Mouse (Mus musculus): ENCODE results near the gene Selenon. TPM values are rescaled to one million over a fixed set of nuclear protein-coding genes. Genes with fewer than 3 reads are reported as not detected.

Gene Selenon
- polyA plus RNA-seq, 1 experiment from 2014 or later: 47.6 TPM

DNA sequence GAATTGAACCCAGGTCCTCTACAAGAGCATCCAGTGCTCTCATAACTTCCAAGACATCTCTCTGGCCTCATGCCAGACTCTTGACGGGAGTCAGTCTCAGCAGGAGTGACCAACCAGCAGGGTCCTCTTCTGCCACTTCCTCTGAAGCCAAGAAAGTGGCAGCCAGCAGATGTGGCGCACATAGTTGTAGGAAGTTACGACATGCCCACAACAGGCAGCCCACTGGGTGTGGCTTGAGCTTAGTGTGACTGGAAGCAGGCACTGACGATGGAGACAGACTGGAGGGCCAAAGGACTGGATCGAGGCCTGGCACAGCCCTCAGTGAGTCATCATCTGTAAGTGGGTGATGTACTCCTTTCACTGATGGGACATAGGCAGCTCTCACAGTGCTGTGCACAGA is 37.0 kb upstream of the Selenon start:
- H3K27ac ChIP-seq: no peak overlapping the region
- H3K9me3 ChIP-seq: no peaks in the 10 kb centered on the region
- H3K4me1 ChIP-seq (replicated peaks): peaks cover 29% of the 10 kb centered on the region
- H3K4me2 ChIP-seq: no peak overlapping the region
- no peak overlapping the region for H3K4me3 ChIP-seq (replicated peaks)
- no peaks in the 10 kb centered on the region for H3K36me3 ChIP-seq
- ATAC-seq (ENCODE audit: insufficient number of reproducible peaks, insufficient read depth, low FRiP score, low TSS enrichment, low read depth): no peak
- no peak overlapping the region for H3K9ac ChIP-seq (replicated peaks)
- H3K27me3 ChIP-seq: no peaks in the 10 kb centered on the region
- WGBS: 89% methylated on average over 5 of the region's 5 CpGs

DNA sequence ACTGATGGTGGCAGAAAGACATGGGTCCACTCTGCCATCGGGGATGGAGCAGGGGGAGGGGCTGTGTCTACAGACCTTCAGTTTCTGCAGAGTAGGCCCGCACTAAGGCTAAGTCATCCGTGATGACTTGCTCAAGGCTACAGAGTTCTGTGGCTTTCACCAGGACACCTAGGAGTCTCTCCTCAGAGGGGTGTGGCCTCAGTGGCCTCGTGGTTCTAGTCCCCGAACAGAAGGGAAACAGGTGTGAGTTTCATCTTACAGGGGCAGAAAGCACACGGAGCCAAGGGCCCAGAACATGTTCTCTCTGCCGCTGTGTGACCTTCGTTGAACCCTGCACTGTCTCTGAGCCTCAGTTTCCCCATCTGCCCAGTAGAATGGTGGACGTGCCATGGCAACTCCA is 36.3 kb upstream of the Selenon start:
- no peaks in the 10 kb centered on the region for H3K36me3 ChIP-seq
- no peaks in the 10 kb centered on the region for H3K9me3 ChIP-seq
- 85% methylated on average over 9 of the region's 9 CpGs for WGBS
- H3K27ac ChIP-seq: no peak overlapping the region
- no peak for ATAC-seq (ENCODE audit: insufficient number of reproducible peaks, insufficient read depth, low FRiP score, low TSS enrichment, low read depth)
- peaks cover 29% of the 10 kb centered on the region for H3K4me1 ChIP-seq (replicated peaks)
- no peak overlapping the region for H3K4me2 ChIP-seq
- 0 out of 2 replicates have a peak, but pooled peaks cover under 1% of the 10 kb centered on the region for H3K27me3 ChIP-seq
- H3K9ac ChIP-seq (replicated peaks): no peak overlapping the region
- H3K4me3 ChIP-seq (replicated peaks): no peak overlapping the region

- H3K27ac ChIP-seq: no peak overlapping the region
- H3K27me3 ChIP-seq: 0 out of 2 replicates have a peak, but pooled peaks cover 3% of the 10 kb centered on the region
- H3K9ac ChIP-seq (replicated peaks): no peak overlapping the region
- peaks cover 26% of the 10 kb centered on the region for H3K4me1 ChIP-seq (replicated peaks)
- H3K9me3 ChIP-seq: no peaks in the 10 kb centered on the region
- 69% methylated on average over 11 of the region's 11 CpGs for WGBS
- H3K4me3 ChIP-seq (replicated peaks): no peak overlapping the region
- H3K36me3 ChIP-seq: no peaks in the 10 kb centered on the region
- H3K4me2 ChIP-seq: no peak overlapping the region
- no peak for ATAC-seq (ENCODE audit: insufficient number of reproducible peaks, insufficient read depth, low FRiP score, low TSS enrichment, low read depth)
These were observed 35.8 kb upstream of the Selenon start for GRCm38 (mm10) chr4:134587636-134588197.

GRCm38 (mm10) chr4:134586631-134587030 is 34.7 kb upstream of the Selenon start:
- no peaks in the 10 kb centered on the region for H3K9me3 ChIP-seq
- peaks cover 15% of the 10 kb centered on the region for H3K4me1 ChIP-seq (replicated peaks)
- H3K36me3 ChIP-seq: no peaks in the 10 kb centered on the region
- 0 out of 2 replicates have a peak, but pooled peaks cover 3% of the 10 kb centered on the region for H3K27me3 ChIP-seq
- no peak overlapping the region for H3K4me2 ChIP-seq
- no peak for ATAC-seq (ENCODE audit: insufficient number of reproducible peaks, insufficient read depth, low FRiP score, low TSS enrichment, low read depth)
- no peak overlapping the region for H3K27ac ChIP-seq
- WGBS: 91% methylated on average over 1 of the region's 1 CpGs
- no peak overlapping the region for H3K9ac ChIP-seq (replicated peaks)
- no peak overlapping the region for H3K4me3 ChIP-seq (replicated peaks)

GRCm38 (mm10) chr4:134586126-134586525 is 34.2 kb upstream of the Selenon start:
- ATAC-seq (ENCODE audit: insufficient number of reproducible peaks, insufficient read depth, low FRiP score, low TSS enrichment, low read depth): no peak
- 0 out of 2 replicates have a peak, but pooled peaks cover 3% of the 10 kb centered on the region for H3K27me3 ChIP-seq
- no peaks in the 10 kb centered on the region for H3K9me3 ChIP-seq
- no peaks in the 10 kb centered on the region for H3K36me3 ChIP-seq
- H3K4me2 ChIP-seq: no peak overlapping the region
- no peak overlapping the region for H3K27ac ChIP-seq
- no peak overlapping the region for H3K9ac ChIP-seq (replicated peaks)
- H3K4me1 ChIP-seq (replicated peaks): peaks cover 10% of the 10 kb centered on the region; the same call in 1 of the 2 replicates
- H3K4me3 ChIP-seq (replicated peaks): no peak overlapping the region
- WGBS: 80% methylated on average over 7 of the region's 7 CpGs

GRCm38 (mm10) chr4:134583513-134583912 is 31.5 kb upstream of the Selenon start:
- Histone ChIP-seq H3K27me3 (0 out of 2 replicates have a peak, but pooled peaks cover 3% of the 10 kb centered on the region), H3K4me2 (no peak overlapping the region), H3K4me1 (replicated peaks) (peaks cover 28% of the 10 kb centered on the region), H3K9ac (replicated peaks) (0 out of 2 replicates have a peak overlapping the region, but pooled peaks have one; percentile 23), H3K36me3 (no peaks in the 10 kb centered on the region), H3K4me3 (replicated peaks) (no peak overlapping the region), H3K9me3 (no peaks in the 10 kb centered on the region), H3K27ac (no peak overlapping the region)
- ATAC-seq (ENCODE audit: insufficient number of reproducible peaks, insufficient read depth, low FRiP score, low TSS enrichment, low read depth): 0 out of 2 replicates have a peak, but pooled peaks have one; percentile 13
- 78% methylated on average over 3 of the region's 3 CpGs for WGBS

- H3K9ac ChIP-seq (replicated peaks): no peak overlapping the region
- no peak overlapping the region for H3K27ac ChIP-seq
- H3K9me3 ChIP-seq: no peaks in the 10 kb centered on the region
- H3K27me3 ChIP-seq: 0 out of 2 replicates have a peak, but pooled peaks cover 3% of the 10 kb centered on the region
- peaks cover 23% of the 10 kb centered on the region for H3K4me1 ChIP-seq (replicated peaks)
- no peak overlapping the region for H3K4me3 ChIP-seq (replicated peaks)
- WGBS: 65% methylated on average over 8 of the region's 8 CpGs
- H3K36me3 ChIP-seq: no peaks in the 10 kb centered on the region
- ATAC-seq (ENCODE audit: insufficient number of reproducible peaks, insufficient read depth, low FRiP score, low TSS enrichment, low read depth): no peak
- H3K4me2 ChIP-seq: no peak overlapping the region
These were observed 29.4 kb upstream of the Selenon start for GRCm38 (mm10) chr4:134581365-134581764.

DNA sequence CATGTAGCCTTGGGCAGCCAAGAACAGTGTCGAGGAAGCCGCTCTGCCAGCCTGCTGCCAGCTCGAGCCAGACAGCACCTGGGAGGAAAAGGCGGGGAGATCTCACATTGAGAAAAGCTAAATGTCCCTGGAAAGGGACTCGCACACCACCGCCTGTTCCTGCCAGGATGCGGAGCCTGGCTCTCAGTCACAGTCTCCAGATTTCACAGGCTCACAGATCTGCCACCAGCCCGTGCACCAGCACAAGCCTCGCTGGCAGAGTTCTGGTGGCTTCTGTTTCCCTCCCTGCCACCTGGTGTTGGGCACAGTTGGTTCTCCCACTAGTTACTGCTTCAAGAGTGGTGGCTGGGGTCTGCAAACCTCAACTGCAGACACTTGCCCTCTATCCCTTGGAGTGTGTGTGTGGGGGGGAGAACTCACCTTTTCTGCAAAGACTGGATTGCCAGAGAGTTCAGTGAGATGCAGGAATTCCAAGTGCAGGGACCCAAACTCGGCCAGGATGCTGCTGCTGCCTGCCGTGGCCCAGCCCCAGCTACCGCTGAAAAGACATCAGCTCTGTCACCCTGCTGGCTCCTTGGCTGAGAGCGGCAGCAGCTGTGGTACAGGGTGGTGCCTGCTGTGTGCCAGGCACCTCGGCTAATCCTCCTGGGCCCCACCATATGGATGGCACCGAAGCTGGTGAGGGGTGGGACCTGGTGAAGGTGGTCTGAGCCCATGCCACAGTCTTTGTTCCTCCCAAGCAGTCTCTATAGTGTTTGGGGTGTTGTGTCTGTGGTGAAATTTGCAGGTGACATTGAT is 28.6 kb upstream of the Selenon start:
- no peak for ATAC-seq (ENCODE audit: insufficient number of reproducible peaks, insufficient read depth, low FRiP score, low TSS enrichment, low read depth)
- Histone ChIP-seq H3K36me3 (no peaks in the 10 kb centered on the region), H3K4me3 (replicated peaks) (no peak overlapping the region), H3K9me3 (no peaks in the 10 kb centered on the region), H3K9ac (replicated peaks) (no peak overlapping the region), H3K27ac (no peak overlapping the region), H3K4me1 (replicated peaks) (peaks cover 23% of the 10 kb centered on the region), H3K4me2 (no peak overlapping the region), H3K27me3 (0 out of 2 replicates have a peak, but pooled peaks cover 3% of the 10 kb centered on the region)
- WGBS: 70% methylated on average over 15 of the region's 15 CpGs

- H3K36me3 ChIP-seq: no peaks in the 10 kb centered on the region
These were observed 27.7 kb upstream of the Selenon start for GRCm38 (mm10) chr4:134579620-134580019.

DNA sequence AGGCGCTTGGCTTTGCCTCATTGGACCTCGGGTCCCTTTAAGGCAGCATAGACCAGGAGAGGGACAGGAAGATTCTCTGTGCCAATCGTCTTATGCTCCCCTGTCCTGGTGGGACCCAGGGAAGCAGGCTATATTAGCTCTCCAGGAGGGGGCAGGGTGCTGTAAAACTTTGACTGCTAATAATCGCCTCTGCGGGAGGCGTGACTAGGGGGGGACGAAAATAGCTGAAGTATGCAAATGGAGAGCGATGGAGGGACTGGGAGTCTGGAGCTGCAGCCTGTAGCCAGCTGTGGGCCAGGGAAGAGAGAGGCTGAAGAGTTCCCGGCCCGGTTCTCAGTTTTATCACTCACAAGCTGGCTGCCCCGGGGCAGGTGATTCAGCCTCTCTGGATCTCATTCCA is 27.2 kb upstream of the Selenon start:
- H3K27me3 ChIP-seq: 0 out of 2 replicates have a peak, but pooled peaks cover 3% of the 10 kb centered on the region
- H3K27ac ChIP-seq: no peak overlapping the region
- peak overlapping the region; percentile 9; the same call in 1 of the 2 replicates for H3K9ac ChIP-seq (replicated peaks)
- no peak overlapping the region for H3K4me3 ChIP-seq (replicated peaks)
- H3K9me3 ChIP-seq: no peaks in the 10 kb centered on the region
- 7% methylated on average over 11 of the region's 11 CpGs for WGBS
- H3K36me3 ChIP-seq: no peaks in the 10 kb centered on the region
- peaks cover 23% of the 10 kb centered on the region for H3K4me1 ChIP-seq (replicated peaks)
- H3K4me2 ChIP-seq: peak overlapping the region; percentile 46
- no peak for ATAC-seq (ENCODE audit: insufficient number of reproducible peaks, insufficient read depth, low FRiP score, low TSS enrichment, low read depth)

More at GRCm38 (mm10) chr4:134579620-134580019, 27.7 kb upstream of the Selenon start:
- Histone ChIP-seq H3K4me1 (replicated peaks) (peaks cover 23% of the 10 kb centered on the region), H3K27ac (no peak overlapping the region), H3K4me2 (peak overlapping the region; percentile 46), H3K4me3 (replicated peaks) (no peak overlapping the region), H3K9ac (replicated peaks) (peak overlapping the region; percentile 9; the same call in 1 of the 2 replicates), H3K9me3 (no peaks in the 10 kb centered on the region), H3K27me3 (0 out of 2 replicates have a peak, but pooled peaks cover 3% of the 10 kb centered on the region)
- 15% methylated on average over 5 of the region's 5 CpGs for WGBS
- no peak for ATAC-seq (ENCODE audit: insufficient number of reproducible peaks, insufficient read depth, low FRiP score, low TSS enrichment, low read depth)

DNA sequence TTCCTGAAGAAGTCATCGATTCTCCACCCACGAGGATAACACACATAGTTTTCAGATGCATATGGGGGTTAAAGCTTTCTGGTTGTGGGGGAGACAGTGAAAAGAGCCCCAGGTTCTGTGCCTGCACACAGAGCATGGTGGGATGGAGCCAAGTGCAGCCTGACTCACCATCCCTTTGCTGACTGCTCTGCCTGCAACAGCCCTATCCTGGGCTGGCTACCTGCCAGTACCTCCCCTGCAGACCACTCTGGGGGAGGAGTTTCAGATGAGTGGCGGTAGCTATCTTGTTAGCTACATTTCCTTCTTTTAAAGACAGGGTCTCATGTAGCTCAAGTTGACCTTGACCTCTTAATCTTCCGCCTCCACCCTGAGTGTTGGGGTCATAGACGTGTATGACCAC is 26.4 kb upstream of the Selenon start:
- no peak overlapping the region for H3K9ac ChIP-seq (replicated peaks)
- H3K4me3 ChIP-seq (replicated peaks): no peak overlapping the region
- H3K36me3 ChIP-seq: no peaks in the 10 kb centered on the region
- 0 out of 2 replicates have a peak, but pooled peaks cover 3% of the 10 kb centered on the region for H3K27me3 ChIP-seq
- 0 out of 2 replicates have a peak, but pooled peaks cover 3% of the 10 kb centered on the region for H3K9me3 ChIP-seq
- H3K4me2 ChIP-seq: peak overlapping the region; percentile 46
- H3K4me1 ChIP-seq (replicated peaks): peaks cover 23% of the 10 kb centered on the region
- no peak for ATAC-seq (ENCODE audit: insufficient number of reproducible peaks, insufficient read depth, low FRiP score, low TSS enrichment, low read depth)
- 69% methylated on average over 5 of the region's 5 CpGs for WGBS
- no peak overlapping the region for H3K27ac ChIP-seq
